Mouse (Mus musculus) neural tube, embryonic 14.5 days (tissue): ENCODE results near the gene Tvp23b. TPM values are rescaled to one million over a fixed set of nuclear protein-coding genes. Genes with fewer than 3 reads are reported as not detected.

ENCODE experiments used
- ATAC-seq: fragments of 200-750 bp; cut with Nextera tagmentation; 2 replicates; pipeline ENCODE4 v1.8.0; 2017; ENCODE audit warnings: low read depth, mild to moderate bottlenecking, moderate TSS enrichment, moderate library complexity
- H3K27ac ChIP-seq: fragments of 300-500 bp; sonication (generic); 2 replicates; pipeline ENCODE4 v1.5.1; 2014; ENCODE audit warnings: low read depth, mild to moderate bottlenecking, control low read depth, low read length, moderate library complexity, mixed read lengths
- H3K27me3 ChIP-seq: fragments of 300-500 bp; sonication (generic); 2 replicates; pipeline ENCODE4 v1.6.1; 2014; ENCODE audit warnings: low read length; ENCODE audit not compliant: control insufficient read depth, insufficient read depth
- H3K36me3 ChIP-seq: fragments of 300-500 bp; sonication (generic); 2 replicates; pipeline ENCODE4 v1.6.1; 2014; ENCODE audit warnings: low read length, mixed read lengths; ENCODE audit not compliant: control insufficient read depth, insufficient read depth
- H3K4me1 ChIP-seq: fragments of 300-500 bp; sonication (generic); 2 replicates; pipeline ENCODE4 v1.6.1; 2014; ENCODE audit warnings: low read length; ENCODE audit not compliant: control insufficient read depth, insufficient read depth
- H3K4me2 ChIP-seq: fragments of 300-500 bp; sonication (generic); 2 replicates; pipeline ENCODE4 v1.6.1; 2014; ENCODE audit warnings: mild to moderate bottlenecking, low read depth, low read length, control low read depth
- H3K4me3 ChIP-seq: fragments of 300-500 bp; sonication (generic); 2 replicates; pipeline ENCODE4 v1.5.1; 2014; ENCODE audit warnings: low read depth, low read length, control low read depth, mixed read lengths
- H3K9ac ChIP-seq: fragments of 300-500 bp; sonication (generic); replicated peaks from 2 replicates; pipeline ENCODE4 v1.6.1; 2014; ENCODE audit warnings: low read depth, mild to moderate bottlenecking, control low read depth, low read length, mixed read lengths
- H3K9me3 ChIP-seq: fragments of 300-500 bp; sonication (generic); 2 replicates; pipeline ENCODE4 v1.6.1; 2016; ENCODE audit warnings: low read length; ENCODE audit not compliant: control insufficient read depth
- WGBS: fragments of 180-500 bp; shearing (Covaris S2); extraction: QIAGEN DNeasy Blood & Tissue Kit; methylation state at CpG from one replicate; pipeline ENCODE4 v1.1.7; 2014; 5-methylcytosine and 5-hydroxymethylcytosine counted together
- polyA plus RNA-seq: library from polyadenylated mRNA; unstranded; fragments of >200 nt; fragmentation: Nextera tagmentation; extraction: Ambion mirVana; gene quantifications from 2 replicates; pipeline ENCODE4 v1.2.1, GENCODE M21; 2014

Gene Tvp23b
- polyA plus RNA-seq = 45.3 and 45.6 TPM in 2 replicates

GRCm38 (mm10) chr11:62879220-62880048 is at the start of gene Tvp23b:
Gene Tvp23b (plus strand): TSS chr11:62879455.
- Histone ChIP-seq H3K4me1 (no peaks in the 10 kb centered on the region), H3K9ac (peak within 1 kb of the TSS; percentile 86), H3K36me3 (0 out of 2 replicates have a peak, but pooled peaks cover 3% of the 10 kb centered on the region), H3K27ac (peak within 1 kb of the TSS; percentile 84), H3K27me3 (no peaks in the 10 kb centered on the region), H3K4me3 (peak within 1 kb of the TSS; percentile 77), H3K9me3 (no peaks in the 10 kb centered on the region), H3K4me2 (peak within 1 kb of the TSS; percentile 57)
- WGBS = 2% methylated on average over 55 of the region's 55 CpGs
- ATAC-seq = peak; percentile 98

GRCm38 (mm10) chr11:62830387-62830786 is 48.9 kb upstream of the Tvp23b start:
- no peaks in the 10 kb centered on the region for H3K9me3 ChIP-seq
- no peak overlapping the region for H3K4me3 ChIP-seq
- H3K4me1 ChIP-seq = no peaks in the 10 kb centered on the region
- no peaks in the 10 kb centered on the region for H3K36me3 ChIP-seq
- H3K9ac ChIP-seq = no peak overlapping the region
- H3K27ac ChIP-seq = no peak overlapping the region
- H3K4me2 ChIP-seq = no peak overlapping the region
- WGBS = 87% methylated on average over 2 of the region's 2 CpGs
- no peak for ATAC-seq
- H3K27me3 ChIP-seq = no peaks in the 10 kb centered on the region

GRCm38 (mm10) chr11:62831906-62832305 is 47.3 kb upstream of the Tvp23b start:
- Histone ChIP-seq H3K4me2 (no peak overlapping the region), H3K9me3 (no peaks in the 10 kb centered on the region), H3K4me3 (no peak overlapping the region), H3K36me3 (no peaks in the 10 kb centered on the region), H3K9ac (no peak overlapping the region), H3K27ac (no peak overlapping the region), H3K4me1 (no peaks in the 10 kb centered on the region), H3K27me3 (no peaks in the 10 kb centered on the region)
- no peak for ATAC-seq

GRCm38 (mm10) chr11:62844562-62844961 is 34.7 kb upstream of the Tvp23b start:
- Histone ChIP-seq H3K4me2 (no peak overlapping the region), H3K36me3 (no peaks in the 10 kb centered on the region), H3K4me1 (no peaks in the 10 kb centered on the region), H3K9me3 (no peaks in the 10 kb centered on the region), H3K27me3 (no peaks in the 10 kb centered on the region), H3K4me3 (no peak overlapping the region), H3K9ac (no peak overlapping the region), H3K27ac (no peak overlapping the region)
- no peak for ATAC-seq
- 92% methylated on average over 5 of the region's 5 CpGs for WGBS

- Histone ChIP-seq H3K9me3 (no peaks in the 10 kb centered on the region), H3K36me3 (no peaks in the 10 kb centered on the region), H3K27ac (no peak overlapping the region), H3K4me3 (no peak overlapping the region), H3K27me3 (no peaks in the 10 kb centered on the region), H3K9ac (no peak overlapping the region), H3K4me2 (no peak overlapping the region), H3K4me1 (no peaks in the 10 kb centered on the region)
- no peak for ATAC-seq
- WGBS = 77% methylated on average over 3 of the region's 3 CpGs
Measured at GRCm38 (mm10) chr11:62845730-62846129, 33.5 kb upstream of the Tvp23b start.

- H3K4me1 ChIP-seq = no peaks in the 10 kb centered on the region
- no peak for ATAC-seq
- no peak within 1 kb of the TSS for H3K4me3 ChIP-seq
- no peaks in the 10 kb centered on the region for H3K9me3 ChIP-seq
- H3K27ac ChIP-seq = no peak within 1 kb of the TSS
- WGBS = 31% methylated on average over 12 of the region's 12 CpGs
- H3K4me2 ChIP-seq = peak within 1 kb of the TSS; percentile 16; the same call in 1 of the 2 replicates
- H3K36me3 ChIP-seq = no peaks in the 10 kb centered on the region
- H3K27me3 ChIP-seq = no peaks in the 10 kb centered on the region
- no peak within 1 kb of the TSS for H3K9ac ChIP-seq
Measured at GRCm38 (mm10) chr11:62846961-62847654, 32.1 kb upstream of the Tvp23b start, which contains the start of gene Fbxw10. Gene Fbxw10 (plus strand): TSS chr11:62847069.

GRCm38 (mm10) chr11:62847655-62848191 is 31.5 kb upstream of the Tvp23b start:
- Histone ChIP-seq H3K27ac (no peak overlapping the region), H3K9ac (no peak overlapping the region), H3K4me1 (no peaks in the 10 kb centered on the region), H3K4me3 (no peak overlapping the region), H3K4me2 (no peak overlapping the region), H3K36me3 (no peaks in the 10 kb centered on the region), H3K9me3 (no peaks in the 10 kb centered on the region), H3K27me3 (no peaks in the 10 kb centered on the region)
- 56% methylated on average over 4 of the region's 4 CpGs for WGBS
- ATAC-seq = no peak

GRCm38 (mm10) chr11:62848301-62848700 is 31.0 kb upstream of the Tvp23b start:
- no peaks in the 10 kb centered on the region for H3K9me3 ChIP-seq
- H3K27ac ChIP-seq = no peak overlapping the region
- no peak overlapping the region for H3K4me3 ChIP-seq
- no peak for ATAC-seq
- H3K9ac ChIP-seq = no peak overlapping the region
- no peaks in the 10 kb centered on the region for H3K36me3 ChIP-seq
- no peak overlapping the region for H3K4me2 ChIP-seq
- WGBS = 65% methylated on average over 2 of the region's 2 CpGs
- no peaks in the 10 kb centered on the region for H3K27me3 ChIP-seq
- H3K4me1 ChIP-seq = no peaks in the 10 kb centered on the region

GRCm38 (mm10) chr11:62851199-62851598 is 28.1 kb upstream of the Tvp23b start:
- H3K27ac ChIP-seq = no peak overlapping the region
- no peak overlapping the region for H3K9ac ChIP-seq
- H3K4me3 ChIP-seq = no peak overlapping the region
- 82% methylated on average over 1 of the region's 1 CpGs for WGBS
- H3K9me3 ChIP-seq = no peaks in the 10 kb centered on the region
- no peak for ATAC-seq
- H3K36me3 ChIP-seq = no peaks in the 10 kb centered on the region
- no peaks in the 10 kb centered on the region for H3K4me1 ChIP-seq
- H3K27me3 ChIP-seq = no peaks in the 10 kb centered on the region
- no peak overlapping the region for H3K4me2 ChIP-seq
